Mouse (Mus musculus) olfactory bulb, adult 2 months (tissue): ENCODE data around the gene Hdac9.

Experiments
- CTCF ChIP-seq: fragments of 200-500 bp; IDR thresholded peaks from 2 replicates; pipeline ENCODE4 v1.5.1; 2012; ENCODE audit warnings: low read depth, mild to moderate bottlenecking, low read length, moderate library complexity; ENCODE audit not compliant: insufficient read depth
- POLR2A ChIP-seq: fragments of 200-500 bp; IDR thresholded peaks from 2 replicates; pipeline ENCODE4 v1.6.1; 2012; ENCODE audit warnings: mild to moderate bottlenecking, low read depth, low read length, moderate library complexity; ENCODE audit not compliant: insufficient read depth

GRCm38 (mm10) chr12:34378637-34379036 lies 538.3 kb downstream of the Hdac9 start:
- TF ChIP-seq POLR2A, result no peak
- no peak for TF ChIP-seq CTCF
